Mouse (Mus musculus) neural tube, embryonic 11.5 days (tissue): ENCODE data around the gene Slc26a8. TPM values are rescaled to one million over a fixed set of nuclear protein-coding genes. Genes with fewer than 3 reads are reported as not detected.

Experiments used
- polyA plus RNA-seq: library from polyadenylated mRNA; unstranded; fragments of >200 nt; fragmentation: Nextera tagmentation; extraction: Ambion mirVana; gene quantifications from 2 replicates; pipeline ENCODE4 v1.2.1, GENCODE M21; 2014

Gene Slc26a8
- polyA plus RNA-seq, 1 experiment from 2014 or later, result 0.62 TPM

Other genes with a start within 250 kb of the Slc26a8 start
- gene Fkbp5, start 172.7 kb downstream of the Slc26a8 start, polyA plus RNA-seq, result 9.7 and 11.2 TPM in 2 replicates
- gene Armc12, start 159.4 kb downstream of the Slc26a8 start, polyA plus RNA-seq, result not detected in 2 replicates
- not detected in 2 replicates for gene Clpsl2, start 140.8 kb downstream of the Slc26a8 start, polyA plus RNA-seq
- gene Clps, start 129.5 kb downstream of the Slc26a8 start, polyA plus RNA-seq, result not detected in 2 replicates
- gene Lhfpl5, start 114.6 kb downstream of the Slc26a8 start, polyA plus RNA-seq, result 1.8 and 2.4 TPM in 2 replicates
- 109 and 117 TPM in 2 replicates for gene Srpk1, start 67.5 kb downstream of the Slc26a8 start, polyA plus RNA-seq
- 46.6 and 52.5 TPM in 2 replicates for gene Mapk14, start 1.1 kb upstream of the Slc26a8 start, polyA plus RNA-seq
- gene AC170998.1, start 35.9 kb upstream of the Slc26a8 start, polyA plus RNA-seq, result 0.95 and 1.1 TPM in 2 replicates
- gene Mapk13, start 79.1 kb upstream of the Slc26a8 start, polyA plus RNA-seq, result 1.8 and 2.7 TPM in 2 replicates
- gene Brpf3, start 110.9 kb upstream of the Slc26a8 start, polyA plus RNA-seq, result 9.0 and 9.3 TPM in 2 replicates
- gene Pnpla1, start 168.2 kb upstream of the Slc26a8 start, polyA plus RNA-seq, result not detected in 2 replicates
- 0.15 and 0.23 TPM in 2 replicates for gene 4930539E08Rik, start 225.1 kb upstream of the Slc26a8 start, polyA plus RNA-seq